Mouse (Mus musculus) c-Kit-positive CD71-positive TER-119-positive erythroid progenitor cells, embryonic 14.5 days (primary cell): Measurements from ENCODE around the gene Slc5a7.
A peak's percentile ranks its signal among the peaks of the same experiment; 100 is the strongest.

Experiments used
- DNase-seq: peaks from one replicate; pipeline ENCODE4 v3.0.0-alpha.2; 2013; ENCODE audit warnings: low spot score

Slc5a7 gene

DNA sequence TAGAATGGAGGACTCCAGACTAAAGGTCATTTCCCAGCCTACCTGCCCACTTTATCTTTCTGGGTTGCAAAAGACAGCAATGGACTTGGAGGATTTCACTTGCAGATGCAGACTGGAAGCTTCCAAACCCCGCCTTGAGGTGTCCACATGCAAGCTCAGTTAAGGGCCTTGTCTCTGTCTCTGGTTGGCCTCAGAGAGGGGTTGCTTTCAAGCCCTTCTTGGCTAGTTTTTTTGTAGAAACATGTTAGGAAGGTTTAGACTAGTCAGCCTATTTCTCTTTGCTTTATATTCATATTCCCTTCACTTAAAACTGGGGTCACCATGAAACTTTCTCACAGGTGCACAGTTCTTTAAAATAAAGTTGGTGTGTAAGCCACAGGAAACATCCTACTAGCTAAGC lies at the start of gene Slc5a7:
Gene Slc5a7 (minus strand): TSS at position 101 of the 400 bp plus-strand sequence.
- no peak for DNase-seq

DNA sequence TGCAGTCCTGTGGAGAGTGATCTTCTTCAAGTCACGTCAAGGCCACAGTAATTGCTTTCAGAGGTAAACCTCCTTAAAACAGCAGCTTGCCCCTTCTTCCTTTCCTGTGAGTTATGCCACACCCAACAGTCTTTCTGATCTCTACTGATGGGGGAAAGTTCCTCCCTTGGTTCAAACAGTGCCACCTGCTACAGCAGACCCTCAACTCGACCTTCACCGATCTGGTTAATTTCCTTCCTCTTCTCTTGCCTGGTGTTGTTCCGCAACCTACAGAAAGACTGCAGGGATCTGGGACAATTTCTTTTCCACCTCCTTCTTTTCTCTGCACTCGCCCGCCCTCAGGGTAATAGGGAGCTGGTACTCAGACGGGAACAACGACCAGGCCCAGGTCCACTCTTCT lies 48.8 kb upstream of the Slc5a7 start:
- DNase-seq, result no peak

DNA sequence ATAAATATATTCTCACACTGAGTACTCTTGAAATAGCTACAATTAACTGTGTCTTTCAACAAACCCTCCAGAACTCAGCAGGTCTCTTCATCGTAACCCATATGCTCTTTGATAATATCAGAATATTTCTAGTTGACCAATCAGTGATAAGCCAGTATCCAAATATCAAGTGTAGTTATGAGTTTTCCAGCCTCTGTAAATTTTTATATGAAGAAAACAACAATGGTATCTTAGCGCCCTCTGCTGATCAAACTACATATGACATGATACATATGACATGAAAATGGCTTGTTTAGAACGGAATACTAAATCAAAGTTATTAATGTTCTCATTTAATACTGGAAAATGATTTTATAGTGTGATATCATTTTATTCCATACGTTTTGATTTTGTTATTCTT lies 44.6 kb upstream of the Slc5a7 start:
- DNase-seq, result peak; percentile 23

- no peak for DNase-seq
Observed at GRCm38 (mm10) chr17:54298232-54298924, 456 bp downstream of the Slc5a7 start.

DNA sequence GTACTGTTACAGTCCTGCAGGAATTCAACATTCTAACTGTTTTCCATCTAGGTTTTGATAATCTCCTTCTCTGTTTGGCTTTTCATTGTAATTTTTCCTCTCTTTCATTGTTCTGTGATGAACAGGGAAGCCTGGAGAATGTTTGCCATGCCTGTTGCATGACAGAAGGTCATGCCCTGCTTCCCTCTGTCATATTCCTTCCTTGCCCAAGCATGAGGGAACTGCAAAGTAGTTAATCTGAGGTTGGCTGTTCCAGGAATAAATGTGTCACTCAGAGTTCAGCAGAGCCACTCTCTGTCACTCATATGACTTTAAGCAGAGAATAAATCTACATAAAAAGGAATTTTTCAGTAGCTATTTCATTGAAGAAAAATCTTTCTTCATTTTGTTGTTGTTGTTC lies 48.1 kb downstream of the Slc5a7 start:
- no peak for DNase-seq

DNA sequence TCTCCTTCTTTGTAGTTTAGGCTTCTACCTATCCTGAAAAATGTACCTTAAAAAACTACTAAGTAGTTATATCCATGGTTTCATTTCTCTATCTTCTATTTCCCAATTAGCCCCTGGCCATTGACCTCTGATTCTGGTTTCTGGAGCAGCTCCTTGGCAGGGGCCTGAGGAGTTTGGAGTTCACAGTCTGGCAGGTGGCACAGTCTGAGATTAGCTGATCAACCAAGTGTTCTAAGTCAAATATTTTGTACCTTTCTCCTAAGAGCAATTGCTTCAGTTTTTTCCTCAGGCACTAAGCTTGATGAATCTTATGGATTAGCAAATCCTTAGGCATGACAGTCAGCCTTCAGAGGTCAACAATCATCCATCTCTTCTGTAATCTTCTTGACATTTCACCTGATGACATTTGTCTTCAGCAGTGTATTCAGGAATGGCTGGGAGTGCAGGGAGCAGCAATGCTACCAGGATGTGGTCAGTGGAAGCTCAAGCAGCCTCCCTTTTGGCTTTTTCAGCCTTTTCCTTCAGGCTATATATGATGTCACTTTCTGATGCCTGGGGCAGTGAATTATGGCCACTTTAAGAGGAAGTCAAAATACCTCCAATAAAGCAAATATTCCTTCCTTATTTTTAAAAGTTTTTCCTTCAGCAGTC lies 55.1 kb downstream of the Slc5a7 start:
- DNase-seq, result no peak

- no peak for DNase-seq
Observed at GRCm38 (mm10) chr17:54239435-54239834, 59.4 kb downstream of the Slc5a7 start.
